Comparison of ENCODE assay signal across 24 mouse cellular contexts in the genomic region with DNA sequence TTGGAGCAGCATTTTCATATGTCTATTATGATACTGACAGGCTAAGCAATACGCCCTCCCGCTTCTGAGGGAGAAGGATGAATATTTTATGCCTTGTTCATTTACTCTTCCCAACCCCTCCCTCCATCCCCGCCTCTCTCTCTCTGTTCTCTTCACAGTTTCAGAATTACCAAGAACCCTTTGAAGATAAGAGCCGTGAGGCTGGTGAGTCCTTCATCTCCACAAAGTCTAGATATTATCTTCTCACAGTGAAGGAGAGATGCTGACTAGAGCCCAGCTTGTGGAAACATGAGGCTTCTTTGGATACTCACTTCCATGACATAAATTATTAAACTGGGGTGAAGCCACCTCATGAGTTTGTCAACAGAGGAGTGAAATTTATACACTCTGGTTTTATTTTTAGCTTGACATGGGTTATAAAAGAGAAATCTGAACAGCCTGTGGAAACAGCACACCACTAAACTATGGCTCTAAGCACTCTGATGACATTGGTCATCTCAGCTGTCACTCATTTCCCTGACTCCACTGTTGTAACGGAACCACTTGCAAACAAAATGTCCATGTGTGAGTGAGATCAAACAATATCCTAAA.
DNase-seq lines count a peak whose midpoint lies in the region; ATAC-seq and TF ChIP-seq lines count a peak whose summit lies in the region.
"Had no signal": no experiment of that assay in that cellular context is flagged by ENCODE, and none has a peak within 500 bp of the region (broad histone marks: within the 10 kb centered on the region; RNA-seq: fewer than 3 reads in every experiment).

No protein-coding gene starts in this region.

- H3K27me3 ChIP-seq in embryonic facial prominence, embryonic 14.5 days (replicated peaks; ENCODE audit: control insufficient read depth, insufficient read depth, low read length) = no peaks in the 10 kb centered on the region
- no peaks in the 10 kb centered on the region for H3K27me3 ChIP-seq in embryonic facial prominence, embryonic 10.5 days (replicated peaks; ENCODE audit: low read depth, poor library complexity, severe bottlenecking)
- H3K27me3 ChIP-seq in hindbrain, embryonic 13.5 days = no peaks in the 10 kb centered on the region
- no peaks in the 10 kb centered on the region for H3K27me3 ChIP-seq in hindbrain, embryonic 10.5 days (ENCODE audit: insufficient read depth, poor library complexity, severe bottlenecking)
- no peaks in the 10 kb centered on the region for H3K27me3 ChIP-seq in myocyte (ENCODE audit: control insufficient read depth, insufficient read depth, insufficient read length)
- H3K27me3 ChIP-seq: CH12.LX; embryonic facial prominence, embryonic 12.5 days; heart, embryonic 12.5 days; midbrain, embryonic 15.5 days; stomach, embryonic 15.5 days had no signal

- H3K27ac ChIP-seq in embryonic facial prominence, embryonic 14.5 days (replicated peaks; ENCODE audit: low read depth, low read length) = no peak overlapping the region
- H3K27ac ChIP-seq in embryonic facial prominence, embryonic 10.5 days (replicated peaks) = no peak overlapping the region
- peak overlapping the region; percentile 60; the same call in 1 of the 2 replicates for H3K27ac ChIP-seq in hindbrain, embryonic 13.5 days
- no peak overlapping the region for H3K27ac ChIP-seq in hindbrain, embryonic 10.5 days
- H3K27ac ChIP-seq: embryonic facial prominence, embryonic 12.5 days; hindbrain, postnatal 0 days; left cerebral cortex, adult 2 months; midbrain, embryonic 15.5 days; stomach, embryonic 15.5 days had no signal

- H3K9ac ChIP-seq in embryonic facial prominence, embryonic 14.5 days (ENCODE audit: low read depth, low read length) = no peak overlapping the region
- no peak overlapping the region for H3K9ac ChIP-seq in hindbrain, embryonic 13.5 days
- H3K9ac ChIP-seq: embryonic facial prominence, embryonic 12.5 days; heart, embryonic 12.5 days; midbrain, embryonic 15.5 days; stomach, embryonic 15.5 days had no signal

- no peaks in the 10 kb centered on the region; the same call in 1 of the 2 replicates for H3K36me3 ChIP-seq in embryonic facial prominence, embryonic 14.5 days (ENCODE audit: control insufficient read depth, insufficient read depth, low read length)
- 0 out of 2 replicates have a peak, but pooled peaks cover 4% of the 10 kb centered on the region for H3K36me3 ChIP-seq in embryonic facial prominence, embryonic 10.5 days (replicated peaks)
- H3K36me3 ChIP-seq in hindbrain, embryonic 13.5 days = no peaks in the 10 kb centered on the region
- peaks cover 21% of the 10 kb centered on the region; the same call in 1 of the 2 replicates for H3K36me3 ChIP-seq in hindbrain, embryonic 10.5 days
- no peaks in the 10 kb centered on the region for H3K36me3 ChIP-seq in myocyte (ENCODE audit: control insufficient read depth, insufficient read depth)
- H3K36me3 ChIP-seq: embryonic facial prominence, embryonic 12.5 days; midbrain, embryonic 15.5 days; stomach, embryonic 15.5 days had no signal

- no peak for ATAC-seq in embryonic facial prominence, embryonic 14.5 days (ENCODE audit: low read depth)
- no peak for ATAC-seq in hindbrain, embryonic 13.5 days (ENCODE audit: low FRiP score)
- peak; percentile 63 for ATAC-seq in CD4-positive, CD25-positive, alpha-beta regulatory T cell, adult 4 months
- ATAC-seq: hindbrain, postnatal 0 days; lung, postnatal 0 days; midbrain, embryonic 15.5 days had no signal

- 0 out of 2 replicates have a peak, but pooled peaks cover 7% of the 10 kb centered on the region for H3K4me1 ChIP-seq in embryonic facial prominence, embryonic 14.5 days (ENCODE audit: control insufficient read depth, insufficient read depth, low read length)
- peaks cover 19% of the 10 kb centered on the region for H3K4me1 ChIP-seq in embryonic facial prominence, embryonic 10.5 days
- H3K4me1 ChIP-seq in hindbrain, embryonic 13.5 days (replicated peaks) = peaks cover 32% of the 10 kb centered on the region
- peaks cover 22% of the 10 kb centered on the region for H3K4me1 ChIP-seq in hindbrain, embryonic 10.5 days (replicated peaks)
- H3K4me1 ChIP-seq: embryonic facial prominence, embryonic 12.5 days; stomach, embryonic 15.5 days had no signal

- TF ChIP-seq POLR2A in myocyte (IDR thresholded peaks at IDR 0.05; ENCODE audit: insufficient read length, low read depth) = no peak

- 74% methylated on average over 5 of the region's 5 CpGs for WGBS in embryonic facial prominence, embryonic 14.5 days
- 92% methylated on average over 5 of the region's 5 CpGs for WGBS in embryonic facial prominence, embryonic 10.5 days
- WGBS in hindbrain, embryonic 13.5 days = 72% methylated on average over 5 of the region's 5 CpGs
- 89% methylated on average over 5 of the region's 5 CpGs for WGBS in hindbrain, embryonic 10.5 days

- DNase-seq in embryonic facial prominence, embryonic 14.5 days (ENCODE audit: low spot score) = peak; percentile 54
- DNase-seq in embryonic facial prominence, embryonic 10.5 days (ENCODE audit: low spot score) = no peak
- no peak for DNase-seq in hindbrain, embryonic 10.5 days (ENCODE audit: low spot score)
- no peak for DNase-seq in cerebellum, postnatal 10 days
- DNase-seq in adrenal gland, postnatal 14 days = no peak
- DNase-seq: cerebellum, adult 9-10 months; kidney, adult 2 months; kidney, postnatal 4 days; layer of hippocampus, adult 9-11 months; left cerebral cortex, postnatal 4 days; liver; right cerebral cortex, postnatal 25 days; thymus, adult 18-20 months had no signal

- no peak overlapping the region for H3ac ChIP-seq in myocyte (ENCODE audit: control insufficient read depth, insufficient read length)

- H3K9me3 ChIP-seq in embryonic facial prominence, embryonic 14.5 days (ENCODE audit: control insufficient read depth, low read length) = no peaks in the 10 kb centered on the region
- H3K9me3 ChIP-seq in embryonic facial prominence, embryonic 10.5 days = no peaks in the 10 kb centered on the region
- H3K9me3 ChIP-seq in hindbrain, embryonic 13.5 days = no peaks in the 10 kb centered on the region
- no peaks in the 10 kb centered on the region for H3K9me3 ChIP-seq in hindbrain, embryonic 10.5 days
- H3K9me3 ChIP-seq: embryonic facial prominence, embryonic 12.5 days; heart, embryonic 12.5 days; midbrain, embryonic 15.5 days; stomach, embryonic 15.5 days had no signal

- no peak overlapping the region for H3K4me3 ChIP-seq in embryonic facial prominence, embryonic 14.5 days (ENCODE audit: low read depth, low read length)
- no peak overlapping the region for H3K4me3 ChIP-seq in embryonic facial prominence, embryonic 10.5 days
- no peak overlapping the region for H3K4me3 ChIP-seq in hindbrain, embryonic 13.5 days
- H3K4me3 ChIP-seq in hindbrain, embryonic 10.5 days = no peak overlapping the region
- no peak overlapping the region for H3K4me3 ChIP-seq in myocyte
- H3K4me3 ChIP-seq: embryonic facial prominence, embryonic 12.5 days; heart, embryonic 12.5 days; left cerebral cortex, adult 2 months; midbrain, embryonic 15.5 days; stomach, embryonic 15.5 days had no signal

- H3K79me2 ChIP-seq in myocyte (ENCODE audit: control insufficient read depth, insufficient read depth) = no peaks in the 10 kb centered on the region

- no peak overlapping the region for H3K4me2 ChIP-seq in embryonic facial prominence, embryonic 14.5 days (ENCODE audit: low read depth, low read length)
- H3K4me2 ChIP-seq in hindbrain, embryonic 13.5 days = no peak overlapping the region
- H3K4me2 ChIP-seq in myocyte (ENCODE audit: low read depth) = peak overlapping the region; percentile 9
- H3K4me2 ChIP-seq: embryonic facial prominence, embryonic 12.5 days; heart, embryonic 12.5 days; midbrain, embryonic 15.5 days; stomach, embryonic 15.5 days had no signal

TF ChIP-seq in myocyte, 11 proteins besides CTCF, POLR2A, EP300 and RAD21:
- TF ChIP-seq CEBPB (IDR thresholded peaks at IDR 0.05; ENCODE audit: insufficient read depth, poor library complexity, severe bottlenecking) (no peak), MAX (IDR thresholded peaks at IDR 0.05; ENCODE audit: low read depth) (no peak), MYOG (IDR thresholded peaks at IDR 0.05; ENCODE audit: control insufficient read depth in 1 of 3, insufficient read depth in 1 of 3, insufficient read length in 2 of 3, low read depth in 2 of 3) (no peak), SRF (IDR thresholded peaks at IDR 0.05; ENCODE audit: control insufficient read depth, insufficient read length, low read depth) (no peak), TCF12 (IDR thresholded peaks at IDR 0.05; ENCODE audit: insufficient read depth, poor library complexity, severe bottlenecking) (no peak), MYOD1 (IDR thresholded peaks at IDR 0.05; ENCODE audit: control insufficient read depth in 1 of 3, insufficient read length in 2 of 3, low read depth in 2 of 3) (no peak), USF1 (IDR thresholded peaks at IDR 0.05; ENCODE audit: low read depth) (no peak)
